Mouse (Mus musculus) mesoderm, embryonic 11.5 days (tissue): Measurements from ENCODE around the gene Nfe2l3.
"Not testable (repeated sequence)": the region's sequence is repeated elsewhere in the genome, so short reads cannot be mapped to it uniquely, and the experiment has no call there.

Source experiments
- DNase-seq: peaks from one replicate; pipeline ENCODE4 v3.0.0-alpha.2; 2012; ENCODE audit warnings: low read depth, low spot score

The Nfe2l3 gene

GRCm38 (mm10) chr6:51484556-51484955 is 52.1 kb downstream of the Nfe2l3 start:
- not testable (repeated sequence) for DNase-seq

GRCm38 (mm10) chr6:51485646-51486045 is 53.2 kb downstream of the Nfe2l3 start:
- DNase-seq = no peak

- DNase-seq = no peak
Observed at GRCm38 (mm10) chr6:51486076-51486710, 53.7 kb downstream of the Nfe2l3 start.

- DNase-seq = no peak
Observed at GRCm38 (mm10) chr6:51486731-51487130, 54.3 kb downstream of the Nfe2l3 start.

- no peak for DNase-seq
Observed at GRCm38 (mm10) chr6:51489787-51490186, 57.3 kb downstream of the Nfe2l3 start.

- DNase-seq = no peak
Observed at GRCm38 (mm10) chr6:51497321-51498111, 65.0 kb downstream of the Nfe2l3 start.

- no peak for DNase-seq
Observed at GRCm38 (mm10) chr6:51505671-51506070, 73.2 kb downstream of the Nfe2l3 start.

- no peak for DNase-seq
Observed at GRCm38 (mm10) chr6:51507556-51507955, 75.1 kb downstream of the Nfe2l3 start.
